Mouse (Mus musculus) layer of hippocampus, postnatal 25 days (tissue): ENCODE data around the gene Calm5. TPM values are rescaled to one million over a fixed set of nuclear protein-coding genes. Genes with fewer than 3 reads are reported as not detected.
"Not testable (repeated sequence)": the region's sequence is repeated elsewhere in the genome, so short reads cannot be mapped to it uniquely, and the experiment has no call there.

Experiments
- DNase-seq, 2 experiments: peaks; one replicate each; pipeline ENCODE4 v3.0.0; 2022; ENCODE audit warnings: mixed read lengths in 2 of 2, low spot score in 1 of 2; ENCODE audit errors: extremely low spot score in 1 of 2
- total RNA-seq, 2 experiments: library from RNA; stranded (reverse); gene quantifications; 2 replicates each; pipeline ENCODE4 v1.2.3; 2021

Calm5 gene
- total RNA-seq = not detected

GRCm38 (mm10) chr13:3853648-3854333 is at the start of gene Calm5:
Gene Calm5 (plus strand): TSS chr13:3854173.
- not testable (repeated sequence) for DNase-seq

GRCm38 (mm10) chr13:3804186-3804585 is 49.8 kb upstream of the Calm5 start, which contains the start of gene Calml3:
Gene Calml3 (minus strand): TSS chr13:3804316.
- DNase-seq = no peak

- DNase-seq = no peak
Measured at GRCm38 (mm10) chr13:3805132-3805531, 48.8 kb upstream of the Calm5 start.

- DNase-seq = no peak
Measured at GRCm38 (mm10) chr13:3805638-3806037, 48.3 kb upstream of the Calm5 start.

GRCm38 (mm10) chr13:3807131-3807827 is 46.7 kb upstream of the Calm5 start:
- no peak for DNase-seq

- no peak for DNase-seq
Measured at GRCm38 (mm10) chr13:3818012-3818739, 35.8 kb upstream of the Calm5 start.

- DNase-seq = no peak
Measured at GRCm38 (mm10) chr13:3818740-3819076, 35.3 kb upstream of the Calm5 start.

GRCm38 (mm10) chr13:3822105-3822504 is 31.9 kb upstream of the Calm5 start:
- DNase-seq = no peak

GRCm38 (mm10) chr13:3825726-3826125 is 28.2 kb upstream of the Calm5 start:
- DNase-seq = no peak

GRCm38 (mm10) chr13:3831546-3831945 is 22.4 kb upstream of the Calm5 start:
- no peak for DNase-seq

- DNase-seq = no peak
Measured at GRCm38 (mm10) chr13:3831994-3832393, 22.0 kb upstream of the Calm5 start.

- DNase-seq = no peak
Measured at GRCm38 (mm10) chr13:3832450-3832849, 21.5 kb upstream of the Calm5 start.

GRCm38 (mm10) chr13:3833644-3834043 is 20.3 kb upstream of the Calm5 start:
- DNase-seq = not testable (repeated sequence)

- not testable (repeated sequence) for DNase-seq
Measured at GRCm38 (mm10) chr13:3837312-3837807, 16.6 kb upstream of the Calm5 start, which contains the start of gene Calm4. Gene Calm4 (plus strand): TSS chr13:3837757.

GRCm38 (mm10) chr13:3840662-3841061 is 13.3 kb upstream of the Calm5 start:
- not testable (repeated sequence) for DNase-seq

- DNase-seq = no peak
Measured at GRCm38 (mm10) chr13:3850330-3850729, 3.6 kb upstream of the Calm5 start.

- no peak for DNase-seq
Measured at GRCm38 (mm10) chr13:3854856-3855255, 883 bp downstream of the Calm5 start.

- DNase-seq = no peak
Measured at GRCm38 (mm10) chr13:3856252-3856651, 2.3 kb downstream of the Calm5 start.

GRCm38 (mm10) chr13:3861251-3861650 is 7.3 kb downstream of the Calm5 start:
- DNase-seq = no peak

- DNase-seq = no peak
Measured at GRCm38 (mm10) chr13:3862325-3862724, 8.4 kb downstream of the Calm5 start.

- no peak for DNase-seq
Measured at GRCm38 (mm10) chr13:3862922-3863580, 9.1 kb downstream of the Calm5 start.
